Mouse (Mus musculus): ENCODE data around the gene Pbrm1.

The Pbrm1 gene

GRCm38 (mm10) chr14:31169508-31169907 lies 150.6 kb downstream of the Pbrm1 start:
- no peak for DNase-seq

- no peak for DNase-seq
Observed at GRCm38 (mm10) chr14:31170963-31171362, 152.0 kb downstream of the Pbrm1 start.
